Mouse (Mus musculus) liver, adult 2 months (tissue): ENCODE data around the gene Gm43951. TPM values are rescaled to one million over a fixed set of nuclear protein-coding genes. Genes with fewer than 3 reads are reported as not detected.

Source experiments
- DNase-seq: peaks from one replicate; pipeline ENCODE4 v3.0.0-alpha.2; 2011; ENCODE audit warnings: low read depth, low spot score; ENCODE audit errors: extremely low read depth
- H3K27ac ChIP-seq: fragments of 200-500 bp; replicated peaks from 2 replicates; pipeline ENCODE4 v1.5.1; 2012; ENCODE audit warnings: low read depth, mild to moderate bottlenecking, control low read depth, inconsistent platforms, low read length; ENCODE audit not compliant: insufficient read depth
- H3K27me3 ChIP-seq: fragments of 200-500 bp; 2 replicates; pipeline ENCODE4 v1.6.1; 2012; ENCODE audit warnings: mild to moderate bottlenecking, moderate library complexity, low read length, inconsistent platforms; ENCODE audit not compliant: control insufficient read depth, insufficient read depth
- H3K36me3 ChIP-seq: fragments of 200-500 bp; 2 replicates; pipeline ENCODE4 v1.6.1; 2012; ENCODE audit warnings: low read length, inconsistent platforms; ENCODE audit not compliant: control insufficient read depth, insufficient read depth
- H3K4me1 ChIP-seq: fragments of 200-500 bp; 2 replicates; pipeline ENCODE4 v1.6.1; 2011; ENCODE audit warnings: low read length; ENCODE audit not compliant: control insufficient read depth, insufficient read depth
- H3K4me3 ChIP-seq: fragments of 200-500 bp; 2 replicates; pipeline ENCODE4 v1.5.1; 2011; ENCODE audit warnings: low read depth, mild to moderate bottlenecking, control low read depth, low read length, moderate library complexity; ENCODE audit not compliant: insufficient read depth
- H3K79me2 ChIP-seq: fragments of 200-500 bp; 2 replicates; pipeline ENCODE4 v1.6.1; 2012; ENCODE audit warnings: inconsistent platforms, mild to moderate bottlenecking, low read length, moderate library complexity; ENCODE audit not compliant: control insufficient read depth, insufficient read depth
- H3K9ac ChIP-seq: fragments of 200-500 bp; 2 replicates; pipeline ENCODE4 v1.6.1; 2012; ENCODE audit warnings: low read depth, mild to moderate bottlenecking, control low read depth, inconsistent platforms, low read length
- CTCF ChIP-seq: fragments of 200-500 bp; IDR thresholded peaks from 2 replicates; pipeline ENCODE4 v1.5.1; 2011; ENCODE audit warnings: low read depth, low read length, control low read depth
- POLR2A ChIP-seq: fragments of 200-500 bp; IDR thresholded peaks from 2 replicates; pipeline ENCODE4 v1.6.1; 2011; ENCODE audit warnings: low read length, control low read depth; ENCODE audit not compliant: insufficient read depth; ENCODE audit errors: extremely low read depth
- WGBS: fragments of 180-500 bp; shearing (Covaris S2); methylation state at CpG from one replicate; pipeline ENCODE4 v1.1.7; 2018; 5-methylcytosine and 5-hydroxymethylcytosine counted together
- polyA plus RNA-seq: library from polyadenylated mRNA; depleted of rRNA; stranded (reverse); fragments of >200 nt; gene quantifications from 2 replicates; pipeline ENCODE4 v1.2.3, GENCODE M21; 2012; rRNA removed
- total RNA-seq: library from RNA; depleted of rRNA; stranded (reverse); fragments of >200 nt; gene quantifications from 2 replicates; pipeline ENCODE4 v1.2.3, GENCODE M21; 2014; rRNA removed

The Gm43951 gene
- 0.13 and 0.18 TPM in 2 replicates for total RNA-seq
- polyA plus RNA-seq: 0.02 and 0.05 TPM in 2 replicates

DNA sequence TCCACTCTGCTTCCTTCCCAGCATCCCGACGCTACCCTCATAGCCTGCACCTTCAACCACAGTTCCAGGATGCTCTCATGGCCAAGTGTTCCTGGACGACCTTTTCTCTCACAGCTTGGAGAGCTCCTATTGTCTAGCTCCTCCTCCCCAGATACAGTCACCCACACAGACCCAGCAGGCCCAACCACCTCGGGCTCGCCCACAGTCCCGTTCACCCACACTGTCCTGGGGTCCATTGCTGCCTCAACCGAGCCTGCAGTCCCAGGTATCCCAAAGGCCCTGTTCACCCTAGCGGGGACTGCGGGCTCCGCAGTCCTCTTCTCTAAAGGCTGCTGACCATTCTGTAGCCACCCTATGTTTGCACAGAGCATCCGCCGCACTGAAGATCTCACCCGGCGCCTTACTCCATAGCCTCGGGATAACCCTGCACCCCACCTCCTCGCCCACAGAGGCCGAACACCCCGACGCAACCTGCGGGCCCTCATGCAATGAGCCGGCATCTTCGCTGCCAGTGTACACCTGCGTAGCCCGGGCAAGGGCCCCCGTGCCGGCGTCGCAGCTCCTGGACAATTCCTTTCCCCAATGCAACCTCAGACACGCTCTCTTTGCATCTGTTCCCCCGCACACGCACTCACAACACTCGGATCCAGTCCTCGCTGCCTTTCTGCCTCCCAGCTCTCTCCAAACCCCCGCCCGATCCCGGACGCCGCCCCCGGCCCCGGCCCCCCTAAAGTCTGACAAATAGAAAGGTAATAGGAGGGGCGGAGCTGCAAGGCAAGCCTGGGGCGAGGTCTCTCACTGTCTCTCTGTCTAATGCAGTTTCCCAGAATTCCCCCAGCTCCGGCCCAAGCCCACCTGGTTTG is at the start of gene Gm43951:
Gene Gm43951, minus strand, starts transcription at position 500 of the 863 bp plus-strand sequence.
- H3K27ac ChIP-seq: peak within 1 kb of the TSS; percentile 16
- H3K9ac ChIP-seq: peak within 1 kb of the TSS; percentile 75
- 3% methylated on average over 43 of the region's 43 CpGs for WGBS
- no peak for DNase-seq
- TF ChIP-seq CTCF: 0 out of 2 replicates have a peak, but pooled peaks have one; percentile 2
- TF ChIP-seq POLR2A: no peak
- peaks cover 7% of the 10 kb centered on the region; the same call in 1 of the 2 replicates for H3K36me3 ChIP-seq
- H3K4me3 ChIP-seq: peak within 1 kb of the TSS; percentile 73
- H3K4me1 ChIP-seq: peaks cover 6% of the 10 kb centered on the region
- H3K79me2 ChIP-seq: peaks cover 8% of the 10 kb centered on the region; the same call in 1 of the 2 replicates
- no peaks in the 10 kb centered on the region for H3K27me3 ChIP-seq

DNA sequence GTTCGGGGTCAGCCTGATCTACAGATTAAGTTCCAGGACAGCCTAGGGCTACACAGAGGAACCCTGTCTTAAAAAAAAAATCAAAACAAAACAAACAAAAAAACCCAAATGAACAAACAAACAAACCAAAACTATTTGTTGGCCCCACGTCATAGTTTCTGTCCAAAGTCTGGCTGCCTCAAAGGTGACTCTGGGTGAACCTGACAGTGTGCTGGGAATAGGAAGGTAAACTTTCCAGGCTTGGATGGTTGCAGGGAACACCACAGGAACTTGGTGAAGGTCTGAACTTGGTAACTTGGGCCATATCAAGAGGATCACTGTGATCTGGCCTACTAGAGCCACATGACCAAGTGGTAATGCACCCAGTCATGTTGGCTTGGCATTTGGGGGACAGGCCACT is 49.8 kb upstream of the Gm43951 start:
- no peaks in the 10 kb centered on the region for H3K36me3 ChIP-seq
- peak overlapping the region; percentile 74 for H3K27ac ChIP-seq
- TF ChIP-seq POLR2A (no peak), CTCF (no peak)
- no peak overlapping the region for H3K9ac ChIP-seq
- peaks cover 7% of the 10 kb centered on the region for H3K4me1 ChIP-seq
- peak; percentile 92 for DNase-seq
- 34% methylated on average over 2 of the region's 2 CpGs for WGBS
- no peaks in the 10 kb centered on the region for H3K27me3 ChIP-seq
- H3K79me2 ChIP-seq: no peaks in the 10 kb centered on the region
- no peak overlapping the region for H3K4me3 ChIP-seq

DNA sequence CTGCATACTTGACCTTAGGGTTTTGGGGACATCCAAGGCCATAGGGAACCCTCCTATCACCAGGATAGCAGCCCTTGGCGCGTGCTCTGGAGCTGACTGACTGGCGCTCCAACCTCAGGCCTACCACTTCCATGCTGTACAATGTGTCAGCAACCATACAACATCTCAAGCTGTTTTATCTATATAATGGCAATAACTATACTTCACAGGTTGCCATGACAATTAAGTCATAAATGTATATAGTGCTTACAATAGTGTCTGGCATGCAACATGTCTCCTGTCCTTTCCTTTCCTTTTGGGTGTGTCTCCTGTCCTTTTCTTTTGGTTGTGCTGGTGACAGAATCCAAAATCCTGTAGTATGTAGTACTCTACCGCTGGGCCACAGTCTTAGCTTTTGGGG is 49.0 kb upstream of the Gm43951 start:
- no peak for DNase-seq
- H3K9ac ChIP-seq: no peak overlapping the region
- no peaks in the 10 kb centered on the region for H3K27me3 ChIP-seq
- H3K27ac ChIP-seq: no peak overlapping the region; the same call in 1 of the 2 replicates
- H3K4me1 ChIP-seq: peaks cover 7% of the 10 kb centered on the region
- H3K79me2 ChIP-seq: no peaks in the 10 kb centered on the region
- no peaks in the 10 kb centered on the region for H3K36me3 ChIP-seq
- TF ChIP-seq POLR2A: no peak
- no peak for TF ChIP-seq CTCF
- 92% methylated on average over 4 of the region's 4 CpGs for WGBS
- H3K4me3 ChIP-seq: no peak overlapping the region

DNA sequence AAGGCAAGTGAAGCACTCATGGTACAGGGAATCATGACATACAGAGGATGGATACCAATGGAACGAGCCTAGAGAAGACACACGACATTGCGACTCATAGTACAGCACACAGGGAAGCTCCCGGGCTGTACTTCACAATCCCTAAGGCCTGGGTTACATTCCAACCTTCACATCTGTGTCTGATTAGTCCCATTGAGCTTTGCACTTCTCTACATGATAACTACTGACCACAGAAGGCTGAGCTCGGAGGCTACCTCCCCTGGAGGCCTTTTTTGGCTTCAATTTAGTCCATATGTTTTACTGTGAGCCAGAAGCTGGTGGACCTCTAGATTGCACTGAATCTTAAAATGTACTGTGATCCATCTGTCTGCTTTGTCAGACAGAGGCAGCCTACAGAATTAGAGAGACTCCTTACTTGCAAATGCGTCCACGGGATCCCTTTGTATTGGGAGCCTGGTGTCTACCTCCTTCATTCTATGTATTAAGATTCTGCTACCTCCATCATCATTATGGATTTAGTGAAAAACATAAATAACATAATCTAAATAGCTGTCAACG is 38.6 kb upstream of the Gm43951 start:
- 85% methylated on average over 8 of the region's 8 CpGs for WGBS
- no peak for DNase-seq
- Histone ChIP-seq H3K27me3 (no peaks in the 10 kb centered on the region), H3K27ac (no peak overlapping the region), H3K4me1 (no peaks in the 10 kb centered on the region), H3K4me3 (no peak overlapping the region), H3K9ac (no peak overlapping the region), H3K79me2 (no peaks in the 10 kb centered on the region), H3K36me3 (no peaks in the 10 kb centered on the region)
- no peak for TF ChIP-seq CTCF
- TF ChIP-seq POLR2A: no peak

DNA sequence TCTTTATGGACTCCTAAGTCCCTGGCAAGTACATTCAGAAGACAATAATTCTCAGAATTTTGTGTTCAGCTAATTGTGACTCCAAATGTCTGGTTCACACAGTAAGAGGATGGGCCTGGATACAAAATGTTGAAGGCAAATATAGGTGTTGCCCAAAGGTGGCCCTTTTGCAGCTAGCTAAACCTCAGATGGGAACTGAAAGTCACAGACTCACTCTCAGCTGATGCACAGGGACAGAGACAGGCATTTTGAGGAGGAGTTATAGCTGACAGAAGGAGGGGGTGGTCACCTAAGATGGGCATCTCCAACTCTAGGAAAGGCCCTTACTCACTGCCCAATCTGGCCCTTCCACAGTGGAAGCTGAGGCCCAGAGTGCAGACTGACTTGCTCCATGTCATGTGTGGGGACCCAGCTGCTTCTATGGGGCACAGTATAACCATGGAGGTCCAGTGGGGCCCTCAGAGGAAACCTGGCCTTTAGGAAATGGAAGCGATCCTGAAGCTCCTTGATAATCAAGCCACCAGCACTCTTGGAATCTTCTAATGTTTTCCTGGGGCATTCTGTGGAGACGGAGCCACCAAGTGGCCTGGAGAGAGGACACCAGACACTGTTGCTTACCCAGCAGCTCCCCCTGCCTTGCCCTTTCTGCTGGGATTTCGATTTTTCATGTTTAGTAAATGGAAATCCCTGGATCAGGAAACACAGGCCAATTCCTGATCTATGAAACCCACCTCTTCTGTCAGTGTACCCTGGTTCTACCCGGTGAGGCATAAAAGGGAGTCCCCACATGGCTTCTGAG is 33.6 kb upstream of the Gm43951 start:
- Histone ChIP-seq H3K79me2 (no peaks in the 10 kb centered on the region), H3K27me3 (no peaks in the 10 kb centered on the region), H3K27ac (no peak overlapping the region), H3K4me3 (no peak overlapping the region), H3K4me1 (no peaks in the 10 kb centered on the region), H3K36me3 (no peaks in the 10 kb centered on the region), H3K9ac (no peak overlapping the region)
- 71% methylated on average over 4 of the region's 4 CpGs for WGBS
- no peak for DNase-seq
- TF ChIP-seq POLR2A (no peak), CTCF (no peak)
